Mouse (Mus musculus) liver, embryonic 15.5 days (tissue): ENCODE data around the gene Nsl1. TPM values are rescaled to one million over a fixed set of nuclear protein-coding genes. Genes with fewer than 3 reads are reported as not detected.

ENCODE experiments used
- polyA plus RNA-seq: library from polyadenylated mRNA; unstranded; fragments of >200 nt; fragmentation: Nextera tagmentation; extraction: Ambion mirVana; gene quantifications from 2 replicates; pipeline ENCODE4 v1.2.1, GENCODE M21; 2015

The Nsl1 gene
- polyA plus RNA-seq, 1 experiment from 2014 or later: 14.6 TPM

Other genes with a start within 250 kb of the Nsl1 start
- gene Rps6kc1, start 151.2 kb upstream of the Nsl1 start, polyA plus RNA-seq: 3.4 and 3.5 TPM in 2 replicates
- gene Angel2, start 137.9 kb upstream of the Nsl1 start, polyA plus RNA-seq: 11.3 and 13.4 TPM in 2 replicates
- gene Vash2, start 83.7 kb upstream of the Nsl1 start, polyA plus RNA-seq: 0.88 and 1.2 TPM in 2 replicates
- gene Flvcr1, start 36.9 kb upstream of the Nsl1 start, polyA plus RNA-seq: 2.5 and 3.4 TPM in 2 replicates
- gene Spata45, start 26.4 kb upstream of the Nsl1 start, polyA plus RNA-seq: not detected in 2 replicates
- gene Tatdn3, start 80 bp upstream of the Nsl1 start, polyA plus RNA-seq: 5.6 and 6.7 TPM in 2 replicates
- gene Batf3, start 34.8 kb downstream of the Nsl1 start, polyA plus RNA-seq: 1.9 and 2.0 TPM in 2 replicates
- gene Fam71a, start 101.8 kb downstream of the Nsl1 start, polyA plus RNA-seq: not detected in 2 replicates
- gene Atf3, start 155.0 kb downstream of the Nsl1 start, polyA plus RNA-seq: 1.4 and 2.2 TPM in 2 replicates